Mouse (Mus musculus) large intestine, adult 2 months (tissue): ENCODE results near the gene Papola. TPM values are rescaled to one million over a fixed set of nuclear protein-coding genes. Genes with fewer than 3 reads are reported as not detected.
"Not testable (repeated sequence)": the region's sequence is repeated elsewhere in the genome, so short reads cannot be mapped to it uniquely, and the experiment has no call there.

Source experiments
- DNase-seq: peaks from one replicate; pipeline ENCODE4 v3.0.0-alpha.2; 2012; ENCODE audit warnings: low read depth, low spot score
- WGBS: fragments of 180-500 bp; shearing (Covaris S2); methylation state at CpG from one replicate; pipeline ENCODE4 v1.1.7; 2018; 5-methylcytosine and 5-hydroxymethylcytosine counted together
- polyA plus RNA-seq: library from polyadenylated mRNA; depleted of rRNA; stranded (reverse); fragments of >200 nt; gene quantifications from 2 replicates; pipeline ENCODE4 v1.2.3, GENCODE M21; 2012

Gene Papola
- polyA plus RNA-seq, 1 experiment, result 44.6 TPM

GRCm38 (mm10) chr12:105794896-105795295 lies 10.4 kb downstream of the Papola start:
- DNase-seq, result no peak
- WGBS, result 79% methylated on average over 2 of the region's 2 CpGs

- no peak for DNase-seq
Observed at GRCm38 (mm10) chr12:105798001-105798400, 13.5 kb downstream of the Papola start.

GRCm38 (mm10) chr12:105805790-105806189 lies 21.3 kb downstream of the Papola start:
- DNase-seq, result no peak

GRCm38 (mm10) chr12:105806205-105806604 lies 21.7 kb downstream of the Papola start:
- DNase-seq, result no peak
- 93% methylated on average over 3 of the region's 3 CpGs for WGBS

More at GRCm38 (mm10) chr12:105805790-105806189, 21.3 kb downstream of the Papola start:
- 57% methylated on average over 3 of the region's 3 CpGs for WGBS

GRCm38 (mm10) chr12:105807416-105807815 lies 22.9 kb downstream of the Papola start:
- 81% methylated on average over 7 of the region's 7 CpGs for WGBS
- DNase-seq, result no peak

GRCm38 (mm10) chr12:105808945-105809344 lies 24.5 kb downstream of the Papola start:
- DNase-seq, result no peak
- 49% methylated on average over 3 of the region's 3 CpGs for WGBS

- WGBS, result 50% methylated on average over 6 of the region's 6 CpGs
- no peak for DNase-seq
Observed at GRCm38 (mm10) chr12:105810608-105811007, 26.1 kb downstream of the Papola start.

GRCm38 (mm10) chr12:105813957-105814356 lies 29.5 kb downstream of the Papola start:
- DNase-seq, result no peak
- 82% methylated on average over 6 of the region's 6 CpGs for WGBS

GRCm38 (mm10) chr12:105823472-105823871 lies 39.0 kb downstream of the Papola start:
- no peak for DNase-seq

GRCm38 (mm10) chr12:105824743-105825142 lies 40.2 kb downstream of the Papola start:
- WGBS, result 77% methylated on average over 8 of the region's 8 CpGs
- no peak for DNase-seq

More at GRCm38 (mm10) chr12:105823472-105823871, 39.0 kb downstream of the Papola start:
- WGBS, result 52% methylated on average over 4 of the region's 4 CpGs

- WGBS, result 93% methylated on average over 4 of the region's 4 CpGs
- no peak for DNase-seq
Observed at GRCm38 (mm10) chr12:105825266-105825665, 40.8 kb downstream of the Papola start.

- WGBS, result 80% methylated on average over 6 of the region's 6 CpGs
- no peak for DNase-seq
Observed at GRCm38 (mm10) chr12:105832541-105832940, 48.0 kb downstream of the Papola start.

- WGBS, result 35% methylated on average over 6 of the region's 6 CpGs
- no peak for DNase-seq
Observed at GRCm38 (mm10) chr12:105834926-105835325, 50.4 kb downstream of the Papola start.

GRCm38 (mm10) chr12:105835571-105835970 lies 51.1 kb downstream of the Papola start:
- DNase-seq, result no peak
- 89% methylated on average over 6 of the region's 6 CpGs for WGBS

GRCm38 (mm10) chr12:105836196-105836595 lies 51.7 kb downstream of the Papola start:
- WGBS, result 79% methylated on average over 2 of the region's 2 CpGs
- DNase-seq, result no peak

- DNase-seq, result no peak
- WGBS, result 66% methylated on average over 4 of the region's 4 CpGs
Observed at GRCm38 (mm10) chr12:105839096-105839495, 54.6 kb downstream of the Papola start.

- WGBS, result 93% methylated on average over 8 of the region's 8 CpGs
- not testable (repeated sequence) for DNase-seq
Observed at GRCm38 (mm10) chr12:105840545-105840944, 56.1 kb downstream of the Papola start.

- WGBS, result 74% methylated on average over 12 of the region's 12 CpGs
- DNase-seq, result no peak
Observed at GRCm38 (mm10) chr12:105843243-105844005, 58.9 kb downstream of the Papola start.

- WGBS, result 84% methylated on average over 4 of the region's 4 CpGs
- no peak for DNase-seq
Observed at GRCm38 (mm10) chr12:105844406-105844805, 59.9 kb downstream of the Papola start.

GRCm38 (mm10) chr12:105849102-105849501 lies 64.6 kb downstream of the Papola start:
- WGBS, result 70% methylated on average over 8 of the region's 8 CpGs
- DNase-seq, result no peak

- WGBS, result 76% methylated on average over 9 of the region's 9 CpGs
- DNase-seq, result no peak
Observed at GRCm38 (mm10) chr12:105850675-105851074, 66.2 kb downstream of the Papola start.
